Mouse (Mus musculus) brain, embryonic 14.5 days (tissue): Measurements from ENCODE around the gene Theg.

Source experiments
- CTCF ChIP-seq: fragments of 200-500 bp; IDR thresholded peaks from 2 replicates; pipeline ENCODE4 v1.5.1; 2012; ENCODE audit warnings: inconsistent platforms, mild to moderate bottlenecking, moderate library complexity, borderline replicate concordance; ENCODE audit not compliant: insufficient read depth, insufficient read length; ENCODE audit errors: extremely low read depth
- POLR2A ChIP-seq: fragments of 200-500 bp; IDR thresholded peaks from 2 replicates; pipeline ENCODE4 v1.6.1; 2012; ENCODE audit warnings: mild to moderate bottlenecking, inconsistent platforms, borderline replicate concordance; ENCODE audit not compliant: poor library complexity, insufficient read depth, insufficient read length, severe bottlenecking; ENCODE audit errors: extremely low read depth

DNA sequence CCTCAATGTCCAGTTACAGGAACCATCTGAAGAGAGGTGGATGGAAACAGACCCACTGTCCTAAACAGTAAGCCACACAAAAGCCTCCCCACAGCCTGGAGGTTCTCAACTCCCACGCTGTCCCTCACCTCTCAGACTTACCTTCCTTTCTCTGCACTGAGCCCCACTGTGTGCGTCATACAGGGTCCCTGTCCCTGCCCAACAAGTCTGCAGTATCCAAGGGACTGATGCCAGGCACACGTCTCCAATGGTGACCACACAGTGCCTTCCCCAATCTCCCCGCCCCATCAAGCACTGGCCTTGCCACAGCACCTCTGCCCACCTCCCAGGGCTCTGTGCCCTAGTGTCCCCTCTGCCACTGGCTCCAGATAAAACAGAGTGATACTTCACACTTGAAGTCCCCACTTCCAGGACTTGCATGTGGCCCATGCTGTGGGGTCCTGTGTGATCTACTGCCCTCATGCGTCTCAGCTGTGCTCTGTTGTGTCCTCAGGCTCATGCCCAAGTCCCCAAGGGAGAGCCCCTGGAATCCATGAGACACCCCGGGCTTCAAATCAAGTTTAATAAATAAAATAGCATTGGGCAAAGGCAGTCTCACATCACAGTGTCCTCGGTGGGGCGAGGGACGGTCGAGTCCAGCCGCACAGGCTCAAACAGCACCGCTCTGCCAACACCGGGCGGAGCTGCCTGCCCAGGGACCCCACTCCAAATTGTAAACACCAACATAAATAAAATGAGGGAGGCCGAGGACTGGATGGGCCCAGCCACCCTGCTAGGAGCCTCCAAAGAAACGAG is 47.2 kb downstream of the Theg start:
- TF ChIP-seq CTCF (no peak), POLR2A (no peak)
